Mouse (Mus musculus) heart, adult 2 months (tissue): ENCODE results near the gene Plxna4. TPM values are rescaled to one million over a fixed set of nuclear protein-coding genes. Genes with fewer than 3 reads are reported as not detected.
A peak's percentile ranks its signal among the peaks of the same experiment; 100 is the strongest.

ENCODE experiments used
- DNase-seq, 2 experiments: peaks; one replicate each; pipeline ENCODE4 v3.0.0; 2021
- H3K27ac ChIP-seq: fragments of 200-600 bp; 2 replicates; pipeline ENCODE4 v1.8.1; 2022
- H3K27me3 ChIP-seq: fragments of 200-500 bp; 2 replicates; pipeline ENCODE4 v1.6.1; 2012; ENCODE audit warnings: mild to moderate bottlenecking, low read length, inconsistent platforms, mixed read lengths; ENCODE audit not compliant: control insufficient read depth, insufficient read depth
- H3K36me3 ChIP-seq: fragments of 200-500 bp; 2 replicates; pipeline ENCODE4 v1.6.1; 2012; ENCODE audit warnings: low read length, inconsistent platforms; ENCODE audit not compliant: control insufficient read depth, insufficient read depth
- H3K4me1 ChIP-seq: fragments of 200-500 bp; 2 replicates; pipeline ENCODE4 v1.6.1; 2011; ENCODE audit warnings: low read length; ENCODE audit not compliant: control insufficient read depth, insufficient read depth
- H3K4me3 ChIP-seq: fragments of 200-600 bp; 2 replicates; pipeline ENCODE4 v1.8.1; 2022
- H3K79me2 ChIP-seq: fragments of 200-500 bp; replicated peaks from 2 replicates; pipeline ENCODE4 v1.6.1; 2012; ENCODE audit warnings: mild to moderate bottlenecking, inconsistent platforms, low read length, moderate library complexity, mixed read lengths; ENCODE audit not compliant: control insufficient read depth, insufficient read depth
- H3K9ac ChIP-seq: fragments of 200-500 bp; 2 replicates; pipeline ENCODE4 v1.6.1; 2012; ENCODE audit warnings: low read depth, mild to moderate bottlenecking, control low read depth, inconsistent platforms, low read length, mixed read lengths
- CTCF ChIP-seq: fragments of 200-600 bp; IDR thresholded peaks from 2 replicates; pipeline ENCODE4 v1.8.1; 2022; ENCODE audit warnings: antibody characterized with exemption, mild to moderate bottlenecking, moderate library complexity
- EP300 ChIP-seq: fragments of 200-500 bp; IDR thresholded peaks from 2 replicates; pipeline ENCODE4 v1.6.1; 2011; ENCODE audit warnings: low read depth, low read length, control low read depth; ENCODE audit not compliant: insufficient read depth
- POLR2A ChIP-seq: fragments of 200-500 bp; IDR thresholded peaks from 2 replicates; pipeline ENCODE4 v1.6.1; 2011; ENCODE audit warnings: mild to moderate bottlenecking, low read depth, low read length, control low read depth; ENCODE audit not compliant: insufficient read depth
- WGBS: fragments of 180-500 bp; shearing (Covaris S2); methylation state at CpG from one replicate; pipeline ENCODE4 v1.1.7; 2018; 5-methylcytosine and 5-hydroxymethylcytosine counted together
- intact Hi-C: fragments of 180-260 bp; cut with DNase I; formaldehyde crosslinking; loops from one replicate; pipeline ENCODE4 v1.15.1; 2025
- polyA plus RNA-seq: library from polyadenylated mRNA; depleted of rRNA; stranded (reverse); fragments of >200 nt; gene quantifications from 2 replicates; pipeline ENCODE4 v1.2.3, GENCODE M21; 2012
- total RNA-seq, 2 experiments: library from RNA; stranded (reverse); gene quantifications; 2 replicates each; pipeline ENCODE4 v1.2.3; 2021

Plxna4 gene
- total and polyA plus RNA-seq, 3 experiments = 3.7 to 14.1 (median 11.7) TPM

DNA sequence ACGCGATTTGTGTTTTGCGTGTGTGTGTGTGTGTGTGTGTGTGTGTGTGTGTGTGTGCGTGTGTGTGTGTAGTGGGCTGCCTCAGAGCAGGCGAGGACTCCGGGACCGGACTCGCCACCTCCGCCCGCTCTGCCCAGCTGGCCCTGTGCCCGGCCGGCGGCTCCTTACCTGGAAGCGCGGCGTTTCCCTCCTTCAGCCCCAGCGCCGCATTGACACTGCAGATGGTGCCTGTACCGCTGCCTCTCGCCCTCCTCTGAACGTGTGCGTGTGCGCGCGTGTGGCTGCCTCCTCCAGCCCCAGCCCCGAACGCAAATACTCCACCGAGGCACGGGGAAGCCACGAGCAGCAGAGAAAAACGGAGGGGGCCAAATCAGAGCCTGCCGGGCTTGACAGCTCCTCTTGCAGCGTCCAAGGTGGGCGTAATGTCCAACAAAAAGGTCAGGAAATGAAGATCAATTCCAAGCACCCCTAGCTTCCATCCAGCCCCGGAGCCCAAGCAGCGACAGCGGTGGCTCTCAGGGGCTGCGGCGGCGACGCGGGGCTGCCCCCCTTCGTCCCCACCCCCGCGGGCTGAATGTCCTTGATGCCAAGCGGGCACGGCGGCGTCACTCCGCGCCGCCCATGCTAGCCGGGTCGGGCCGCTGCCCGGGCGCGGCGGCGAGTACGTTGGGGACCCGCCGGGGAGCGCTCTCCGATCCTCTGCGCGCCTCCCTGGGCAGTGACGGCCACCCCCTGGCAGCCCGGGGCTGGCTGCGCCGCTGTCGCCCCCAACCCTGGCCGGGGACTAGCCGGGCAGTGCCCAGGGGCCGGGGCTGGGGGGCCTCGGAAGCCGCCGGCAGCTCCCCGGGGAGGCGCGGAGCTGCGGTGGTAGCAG is 619 bp downstream of the Plxna4 start:
- 2% methylated on average over 81 of the region's 82 CpGs for WGBS
- Histone ChIP-seq H3K4me1 (peaks cover 5% of the 10 kb centered on the region), H3K27me3 (no peaks in the 10 kb centered on the region), H3K27ac (peak overlapping the region; percentile 86), H3K36me3 (no peaks in the 10 kb centered on the region), H3K4me3 (peak overlapping the region; percentile 89), H3K79me2 (0 out of 2 replicates have a peak, but pooled peaks cover 2% of the 10 kb centered on the region), H3K9ac (peak overlapping the region; percentile 96)
- TF ChIP-seq CTCF (no peak), POLR2A (no peak), EP300 (no peak)
- DNase-seq = peak; percentile 65 to 73
- intact Hi-C loops = loop anchor here (2.0 to 10.0 kb wide), 3 partner anchors 65 to 573 kb away; no protein-coding TSS in a partner anchor

DNA sequence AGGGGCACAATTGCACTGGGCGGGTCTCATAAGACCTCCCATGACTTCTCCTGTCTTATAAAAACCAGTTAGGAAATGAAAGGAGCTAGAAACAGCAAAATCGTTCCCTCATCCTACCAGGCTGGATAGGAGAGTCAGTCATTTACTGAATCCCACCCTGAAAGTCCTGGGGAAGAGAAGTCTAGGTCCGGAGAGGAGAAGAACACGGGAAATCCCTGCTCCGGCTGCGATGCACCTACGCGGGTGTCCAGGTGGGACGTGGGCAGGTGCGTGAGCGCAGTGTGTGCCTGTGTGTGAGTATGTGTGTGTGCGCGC is 1.2 kb downstream of the Plxna4 start:
- no peak for DNase-seq
- H3K27me3 ChIP-seq = no peaks in the 10 kb centered on the region
- TF ChIP-seq POLR2A = no peak
- TF ChIP-seq EP300 = no peak
- no peak for TF ChIP-seq CTCF
- H3K79me2 ChIP-seq = 0 out of 2 replicates have a peak, but pooled peaks cover 2% of the 10 kb centered on the region
- peak overlapping the region; percentile 96 for H3K9ac ChIP-seq
- intact Hi-C loops = loop anchor here (1.0 to 10.0 kb wide), 3 partner anchors 64 to 572 kb away; no protein-coding TSS in a partner anchor
- peak overlapping the region; percentile 89 for H3K4me3 ChIP-seq
- H3K4me1 ChIP-seq = peaks cover 5% of the 10 kb centered on the region
- H3K27ac ChIP-seq = peak overlapping the region; percentile 56
- WGBS = under 1% methylated on average over 11 of the region's 13 CpGs
- no peaks in the 10 kb centered on the region for H3K36me3 ChIP-seq

DNA sequence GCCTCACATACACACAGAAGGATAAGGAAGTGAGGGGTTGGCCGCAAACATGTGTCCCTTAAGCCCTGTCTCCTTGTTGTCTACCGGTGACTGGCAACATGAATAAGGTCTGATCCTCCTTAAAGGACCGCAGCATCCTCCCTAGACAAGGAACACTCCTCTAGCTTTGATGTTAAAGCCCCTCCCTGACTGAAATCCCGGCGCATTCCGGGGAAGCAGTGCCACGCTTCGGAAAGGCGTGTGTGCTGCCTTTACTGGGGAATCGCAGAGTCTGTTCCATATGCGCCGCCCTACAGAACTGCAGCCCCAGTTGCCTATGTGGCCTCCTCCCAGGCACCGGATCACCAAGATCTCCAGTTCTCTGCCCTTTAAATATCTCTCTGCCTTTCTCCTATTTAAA is 1.6 kb downstream of the Plxna4 start:
- peak; percentile 30 to 52 for DNase-seq
- 1% methylated on average over 13 of the region's 13 CpGs for WGBS
- intact Hi-C loops = loop anchor here (1.0 to 10.0 kb wide), 3 partner anchors 64 to 572 kb away; no protein-coding TSS in a partner anchor

DNA sequence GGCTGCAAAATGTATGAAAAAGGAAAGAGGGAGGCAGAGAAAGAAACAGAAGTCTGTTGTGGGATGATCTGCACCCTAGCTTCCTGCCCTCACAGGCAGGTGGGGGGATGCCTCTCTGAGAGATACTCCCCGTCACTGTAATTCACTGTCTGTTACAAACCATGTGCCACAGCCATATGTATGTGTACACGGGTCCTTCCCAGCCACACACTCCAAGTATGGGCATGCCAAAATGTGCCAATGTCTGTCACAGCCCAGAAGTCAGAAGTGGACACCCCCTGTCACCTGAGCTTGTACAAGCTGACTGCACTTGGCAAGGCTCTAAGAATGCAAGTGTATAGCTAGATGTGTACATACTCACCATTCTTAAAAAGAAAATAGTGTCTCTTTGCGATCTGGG is 2.8 kb downstream of the Plxna4 start:
- DNase-seq = no peak
- intact Hi-C loops = loop anchor here (5.0 to 10.0 kb wide), 2 partner anchors 63 to 570 kb away; no protein-coding TSS in a partner anchor
- H3K36me3 ChIP-seq = no peaks in the 10 kb centered on the region
- H3K4me3 ChIP-seq = no peak overlapping the region
- H3K9ac ChIP-seq = no peak overlapping the region
- WGBS = 66% methylated on average over 3 of the region's 3 CpGs
- peaks cover 2% of the 10 kb centered on the region; the same call in 1 of the 2 replicates for H3K79me2 ChIP-seq
- no peaks in the 10 kb centered on the region for H3K27me3 ChIP-seq
- TF ChIP-seq POLR2A (no peak), CTCF (no peak), EP300 (no peak)
- H3K27ac ChIP-seq = no peak overlapping the region
- H3K4me1 ChIP-seq = peaks cover 5% of the 10 kb centered on the region

More for the DNA sequence above, 1.6 kb downstream of the Plxna4 start:
- Histone ChIP-seq H3K9ac (peak overlapping the region; percentile 16; the same call in 1 of the 2 replicates), H3K36me3 (no peaks in the 10 kb centered on the region), H3K4me3 (peak overlapping the region; percentile 89), H3K4me1 (peaks cover 5% of the 10 kb centered on the region), H3K27ac (peak overlapping the region; percentile 56), H3K27me3 (no peaks in the 10 kb centered on the region), H3K79me2 (peaks cover 2% of the 10 kb centered on the region; the same call in 1 of the 2 replicates)
- TF ChIP-seq EP300 = no peak
- TF ChIP-seq POLR2A = no peak
- peak; percentile 34 for TF ChIP-seq CTCF

DNA sequence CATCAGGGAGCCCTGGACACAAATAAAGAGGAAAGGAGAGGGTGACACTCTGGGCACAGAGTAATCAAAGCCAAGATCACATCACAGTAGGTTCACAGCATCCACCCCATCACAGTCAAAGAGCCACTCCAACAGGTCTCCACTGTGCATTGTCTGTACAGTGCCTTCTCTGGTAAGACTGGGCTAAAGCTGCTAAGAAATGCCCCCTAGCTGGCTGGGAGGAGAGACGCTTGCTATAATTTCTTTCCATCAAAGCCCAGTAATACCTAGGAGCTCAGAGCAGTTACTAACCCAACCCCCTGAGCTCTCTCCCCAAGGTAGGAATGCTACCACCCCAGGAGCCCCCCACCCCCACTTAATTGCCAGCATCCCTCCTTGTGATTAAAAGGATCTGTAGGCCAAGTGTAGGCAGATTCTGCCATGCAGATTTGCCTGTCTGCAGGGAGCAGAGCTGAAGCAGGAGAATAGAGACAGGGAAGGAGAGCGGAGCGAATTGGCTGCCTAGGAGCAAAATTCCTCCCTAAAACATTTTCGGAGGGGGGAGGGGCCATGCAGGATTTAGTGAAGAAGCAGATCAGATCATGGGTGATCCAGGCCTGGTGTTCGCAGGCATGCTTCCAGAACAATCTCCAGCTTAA is 3.6 kb downstream of the Plxna4 start:
- Histone ChIP-seq H3K27ac (no peak overlapping the region), H3K4me3 (no peak overlapping the region), H3K36me3 (no peaks in the 10 kb centered on the region), H3K27me3 (no peaks in the 10 kb centered on the region), H3K9ac (no peak overlapping the region), H3K4me1 (peaks cover 5% of the 10 kb centered on the region), H3K79me2 (peaks cover 2% of the 10 kb centered on the region; the same call in 1 of the 2 replicates)
- TF ChIP-seq CTCF = peak; percentile 48
- TF ChIP-seq EP300 = no peak
- WGBS = 68% methylated on average over 5 of the region's 5 CpGs
- intact Hi-C loops = loop anchor here (10.0 kb wide), 1 partner anchor 570 kb away; no protein-coding TSS in a partner anchor
- no peak for DNase-seq
